Mouse (Mus musculus) forebrain, embryonic 10.5 days (tissue): ENCODE data around the gene Tchp. TPM values are rescaled to one million over a fixed set of nuclear protein-coding genes. Genes with fewer than 3 reads are reported as not detected.

Experiments
- DNase-seq: peaks from one replicate; pipeline ENCODE4 v3.0.0-alpha.2; 2017; ENCODE audit warnings: low spot score; ENCODE audit errors: extremely low spot score
- H3K27ac ChIP-seq: fragments of 300-500 bp; sonication (generic); 2 replicates; pipeline ENCODE4 v1.5.1; 2016; ENCODE audit warnings: mild to moderate bottlenecking
- H3K27me3 ChIP-seq: fragments of 300-500 bp; sonication (generic); 2 replicates; pipeline ENCODE4 v1.6.1; 2016; ENCODE audit warnings: mild to moderate bottlenecking; ENCODE audit not compliant: poor library complexity, severe bottlenecking
- H3K36me3 ChIP-seq: fragments of 300-500 bp; sonication (generic); replicated peaks from 2 replicates; pipeline ENCODE4 v1.6.1; 2016; ENCODE audit warnings: mild to moderate bottlenecking, moderate library complexity
- H3K4me1 ChIP-seq: fragments of 300-500 bp; sonication (generic); 2 replicates; pipeline ENCODE4 v1.6.1; 2016
- H3K4me3 ChIP-seq: fragments of 300-500 bp; sonication (generic); 2 replicates; pipeline ENCODE4 v1.5.1; 2016; ENCODE audit warnings: mild to moderate bottlenecking, moderate library complexity
- H3K9me3 ChIP-seq: fragments of 300-500 bp; sonication (generic); 2 replicates; pipeline ENCODE4 v1.6.1; 2016; ENCODE audit warnings: mild to moderate bottlenecking, moderate library complexity
- WGBS: fragments of 180-500 bp; shearing (Covaris S2); methylation state at CpG from one replicate; pipeline ENCODE4 v1.1.7; 2016; 5-methylcytosine and 5-hydroxymethylcytosine counted together
- polyA plus RNA-seq: library from polyadenylated mRNA; unstranded; fragments of >200 nt; fragmentation: Nextera tagmentation; extraction: Ambion mirVana; gene quantifications from 2 replicates; pipeline ENCODE4 v1.2.1, GENCODE M21; 2016

The Tchp gene
- polyA plus RNA-seq, 1 experiment from 2014 or later: 20.9 TPM

DNA sequence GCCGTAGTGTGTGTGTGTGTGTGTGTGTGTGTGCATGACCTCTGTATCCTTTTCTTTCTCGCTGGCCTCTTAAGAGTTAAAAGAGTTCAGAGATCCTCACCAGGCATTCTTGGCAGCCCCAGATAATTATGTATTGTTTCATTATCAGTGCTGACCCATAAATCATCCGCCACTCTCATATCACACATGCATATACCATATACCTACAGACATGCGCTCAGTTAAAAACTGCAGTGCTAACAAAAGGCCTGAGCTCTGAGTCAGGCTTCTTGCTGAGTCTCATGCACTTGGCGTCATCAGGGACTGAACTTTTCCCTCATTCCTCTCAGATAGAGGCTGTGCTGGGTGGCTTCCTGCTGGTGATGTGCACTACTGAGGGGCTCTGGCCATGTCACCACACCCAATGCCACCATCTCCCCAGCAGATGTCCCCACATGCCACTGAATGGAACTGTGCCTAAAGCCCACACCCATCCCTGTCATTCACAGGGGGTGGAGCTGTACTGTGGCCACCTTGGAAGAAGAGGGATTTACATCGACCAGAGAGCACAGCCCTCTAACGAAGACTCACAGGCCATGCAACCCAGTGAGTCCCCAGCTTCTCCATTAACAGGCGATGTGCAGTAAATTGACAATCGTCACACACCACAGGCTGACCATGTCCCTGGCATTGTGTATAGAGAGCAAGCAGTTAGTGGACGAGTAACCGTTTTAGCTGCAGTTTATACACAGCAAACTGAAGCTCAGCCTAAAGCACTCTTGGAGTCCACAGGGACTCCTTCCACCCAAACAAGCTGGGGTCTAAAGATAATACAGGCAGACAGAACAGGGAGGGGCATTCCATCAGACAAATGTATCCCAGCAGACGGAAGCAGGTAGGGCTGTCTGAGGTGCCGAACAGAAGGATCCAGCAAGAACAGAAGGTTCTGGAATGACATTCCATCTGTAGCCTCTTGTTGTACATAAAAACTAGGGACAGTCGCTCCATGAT, 4.9 kb upstream of the Tchp start:
- Histone ChIP-seq H3K36me3 (no peaks in the 10 kb centered on the region), H3K27ac (no peak overlapping the region), H3K4me3 (no peak overlapping the region), H3K27me3 (no peaks in the 10 kb centered on the region), H3K9me3 (no peaks in the 10 kb centered on the region), H3K4me1 (peaks cover 3% of the 10 kb centered on the region; the same call in 1 of the 2 replicates)
- 65% methylated on average over 14 of the region's 14 CpGs for WGBS
- no peak for DNase-seq

DNA sequence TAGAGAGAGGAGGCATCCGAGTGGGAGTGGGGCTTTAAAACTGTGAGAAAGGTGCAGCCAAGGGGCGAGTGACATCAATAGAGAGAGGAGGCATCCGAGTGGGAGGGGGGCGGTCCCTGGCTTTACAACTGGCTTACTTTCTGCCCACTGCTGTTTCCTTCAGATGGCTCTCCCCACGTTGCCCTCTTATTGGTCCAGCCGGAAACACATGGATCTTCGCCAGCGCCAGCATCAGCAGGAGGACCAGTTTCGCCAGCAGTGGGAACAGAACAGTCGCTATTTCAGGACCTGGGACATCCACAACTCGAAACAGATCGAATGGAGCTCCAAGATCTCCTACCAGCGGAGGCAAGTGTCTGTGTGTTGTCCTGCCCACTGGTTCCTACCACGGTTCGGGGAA, 931 bp downstream of the Tchp start:
- 59% methylated on average over 15 of the region's 15 CpGs for WGBS
- no peak for DNase-seq

GRCm38 (mm10) chr5:114709357-114709756, 1.8 kb downstream of the Tchp start:
- H3K4me3 ChIP-seq: no peak overlapping the region
- H3K27ac ChIP-seq: no peak overlapping the region
- no peaks in the 10 kb centered on the region for H3K9me3 ChIP-seq
- DNase-seq: no peak
- no peaks in the 10 kb centered on the region for H3K27me3 ChIP-seq
- H3K4me1 ChIP-seq: peaks cover 17% of the 10 kb centered on the region
- H3K36me3 ChIP-seq: peaks cover 54% of the 10 kb centered on the region
- 96% methylated on average over 21 of the region's 21 CpGs for WGBS

More for the DNA sequence above, 931 bp downstream of the Tchp start:
- peaks cover 17% of the 10 kb centered on the region for H3K4me1 ChIP-seq
- peak overlapping the region; percentile 80 for H3K4me3 ChIP-seq
- no peaks in the 10 kb centered on the region for H3K27me3 ChIP-seq
- H3K27ac ChIP-seq: peak overlapping the region; percentile 86; the same call in 1 of the 2 replicates
- no peaks in the 10 kb centered on the region for H3K9me3 ChIP-seq
- H3K36me3 ChIP-seq: peaks cover 45% of the 10 kb centered on the region

GRCm38 (mm10) chr5:114714551-114714950, 7.0 kb downstream of the Tchp start:
- DNase-seq: no peak
- peaks cover 100% of the 10 kb centered on the region for H3K36me3 ChIP-seq
- H3K4me1 ChIP-seq: no peaks in the 10 kb centered on the region
- H3K27me3 ChIP-seq: no peaks in the 10 kb centered on the region
- no peak overlapping the region for H3K4me3 ChIP-seq
- WGBS: 90% methylated on average over 18 of the region's 18 CpGs
- no peaks in the 10 kb centered on the region for H3K9me3 ChIP-seq
- H3K27ac ChIP-seq: no peak overlapping the region

GRCm38 (mm10) chr5:114717292-114717691, 9.7 kb downstream of the Tchp start:
- no peak for DNase-seq
- 90% methylated on average over 12 of the region's 12 CpGs for WGBS
- Histone ChIP-seq H3K27ac (no peak overlapping the region), H3K9me3 (no peaks in the 10 kb centered on the region), H3K4me3 (no peak overlapping the region), H3K36me3 (peaks cover 100% of the 10 kb centered on the region), H3K4me1 (no peaks in the 10 kb centered on the region), H3K27me3 (no peaks in the 10 kb centered on the region)

GRCm38 (mm10) chr5:114717937-114718336, 10.4 kb downstream of the Tchp start:
- Histone ChIP-seq H3K4me1 (no peaks in the 10 kb centered on the region), H3K27ac (no peak overlapping the region), H3K27me3 (no peaks in the 10 kb centered on the region), H3K36me3 (peaks cover 100% of the 10 kb centered on the region), H3K9me3 (no peaks in the 10 kb centered on the region), H3K4me3 (no peak overlapping the region)
- 94% methylated on average over 8 of the region's 8 CpGs for WGBS
- no peak for DNase-seq

DNA sequence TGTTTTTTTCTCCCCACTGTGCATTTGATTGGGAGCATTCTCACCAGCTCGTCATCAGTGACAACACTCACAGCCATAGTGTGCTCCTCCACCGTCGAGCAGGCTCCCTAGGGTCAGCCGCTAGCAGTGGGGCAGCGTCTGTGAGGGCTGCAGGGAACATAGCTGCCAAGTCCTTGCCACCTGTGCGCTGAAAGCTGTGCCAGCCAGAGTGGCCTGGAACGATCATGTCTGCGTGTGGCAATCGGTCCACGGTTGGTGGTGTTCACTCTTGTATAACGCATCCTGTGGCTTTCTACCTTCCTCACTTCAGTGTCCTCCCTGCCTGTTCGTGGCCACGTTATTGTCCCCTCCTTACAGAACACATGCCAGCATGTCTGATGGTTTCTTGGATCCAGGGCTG, 10.9 kb downstream of the Tchp start:
- Histone ChIP-seq H3K4me1 (no peaks in the 10 kb centered on the region), H3K9me3 (no peaks in the 10 kb centered on the region), H3K36me3 (peaks cover 99% of the 10 kb centered on the region), H3K27me3 (no peaks in the 10 kb centered on the region), H3K4me3 (no peak overlapping the region), H3K27ac (no peak overlapping the region)
- WGBS: 91% methylated on average over 13 of the region's 13 CpGs
- DNase-seq: no peak

GRCm38 (mm10) chr5:114719003-114719927, 11.7 kb downstream of the Tchp start:
- Histone ChIP-seq H3K27ac (no peak overlapping the region), H3K4me1 (no peaks in the 10 kb centered on the region), H3K27me3 (no peaks in the 10 kb centered on the region), H3K4me3 (no peak overlapping the region), H3K9me3 (no peaks in the 10 kb centered on the region; the same call in 1 of the 2 replicates), H3K36me3 (peaks cover 99% of the 10 kb centered on the region)
- no peak for DNase-seq
- WGBS: 93% methylated on average over 20 of the region's 20 CpGs

- Histone ChIP-seq H3K27ac (no peak overlapping the region), H3K4me1 (no peaks in the 10 kb centered on the region), H3K9me3 (no peaks in the 10 kb centered on the region; the same call in 1 of the 2 replicates), H3K36me3 (peaks cover 98% of the 10 kb centered on the region), H3K27me3 (no peaks in the 10 kb centered on the region), H3K4me3 (no peak overlapping the region)
- WGBS: 96% methylated on average over 6 of the region's 6 CpGs
- no peak for DNase-seq
Measured at GRCm38 (mm10) chr5:114719928-114720270, 12.3 kb downstream of the Tchp start.

DNA sequence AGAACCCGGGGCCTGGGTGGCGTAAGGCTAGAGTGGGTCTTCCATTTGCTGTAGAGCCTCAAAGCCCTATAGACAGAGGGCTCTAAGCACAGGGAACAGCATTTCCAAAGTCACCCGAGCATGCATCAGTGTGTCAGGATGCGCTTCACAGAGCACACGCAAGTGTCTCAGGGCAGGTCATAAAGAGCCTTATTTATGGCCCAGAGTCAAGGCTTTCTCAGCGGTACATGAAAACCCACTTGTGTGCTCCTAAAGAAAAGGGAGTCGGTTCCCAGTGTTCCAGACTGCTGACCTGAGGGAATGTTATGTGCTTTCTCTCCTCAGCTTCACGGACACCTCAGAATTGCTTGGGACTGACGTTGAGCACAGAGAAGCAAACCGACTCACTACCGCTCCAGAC, 13.2 kb downstream of the Tchp start:
- H3K9me3 ChIP-seq: no peaks in the 10 kb centered on the region; the same call in 1 of the 2 replicates
- no peaks in the 10 kb centered on the region for H3K27me3 ChIP-seq
- H3K4me1 ChIP-seq: no peaks in the 10 kb centered on the region
- H3K27ac ChIP-seq: no peak overlapping the region
- no peak for DNase-seq
- no peak overlapping the region for H3K4me3 ChIP-seq
- H3K36me3 ChIP-seq: peaks cover 98% of the 10 kb centered on the region
- 93% methylated on average over 11 of the region's 11 CpGs for whole genome bisulfite sequencing

- H3K36me3 ChIP-seq: peaks cover 93% of the 10 kb centered on the region
- H3K27me3 ChIP-seq: no peaks in the 10 kb centered on the region
- WGBS: 95% methylated on average over 10 of the region's 10 CpGs
- no peaks in the 10 kb centered on the region for H3K4me1 ChIP-seq
- DNase-seq: no peak
- no peak overlapping the region for H3K4me3 ChIP-seq
- no peak overlapping the region for H3K27ac ChIP-seq
- no peaks in the 10 kb centered on the region; the same call in 1 of the 2 replicates for H3K9me3 ChIP-seq
Measured at GRCm38 (mm10) chr5:114721969-114722368, 14.4 kb downstream of the Tchp start.

- no peak overlapping the region for H3K27ac ChIP-seq
- H3K4me1 ChIP-seq: no peaks in the 10 kb centered on the region
- H3K9me3 ChIP-seq: no peaks in the 10 kb centered on the region; the same call in 1 of the 2 replicates
- no peak for DNase-seq
- H3K36me3 ChIP-seq: peaks cover 91% of the 10 kb centered on the region
- 95% methylated on average over 13 of the region's 13 CpGs for WGBS
- no peak overlapping the region for H3K4me3 ChIP-seq
- H3K27me3 ChIP-seq: no peaks in the 10 kb centered on the region
Measured at GRCm38 (mm10) chr5:114722846-114723245, 15.3 kb downstream of the Tchp start.
